Mouse (Mus musculus): Measurements from ENCODE around the gene Jph2.

The Jph2 gene

GRCm38 (mm10) chr2:163300069-163301060 lies 97.4 kb downstream of the Jph2 start:
- DNase-seq, result no peak

- DNase-seq, result no peak
Observed at GRCm38 (mm10) chr2:163296999-163297630, 100.7 kb downstream of the Jph2 start.

GRCm38 (mm10) chr2:163288881-163289379 lies 108.9 kb downstream of the Jph2 start:
- DNase-seq, result no peak

Data from cerebellum, postnatal 36 days (tissue).